Mouse (Mus musculus): ENCODE data around the gene Myo1h. TPM values are rescaled to one million over a fixed set of nuclear protein-coding genes. Genes with fewer than 3 reads are reported as not detected.

The Myo1h gene
- polyA plus RNA-seq, 1 experiment from 2014 or later, result 0.86 TPM

DNA sequence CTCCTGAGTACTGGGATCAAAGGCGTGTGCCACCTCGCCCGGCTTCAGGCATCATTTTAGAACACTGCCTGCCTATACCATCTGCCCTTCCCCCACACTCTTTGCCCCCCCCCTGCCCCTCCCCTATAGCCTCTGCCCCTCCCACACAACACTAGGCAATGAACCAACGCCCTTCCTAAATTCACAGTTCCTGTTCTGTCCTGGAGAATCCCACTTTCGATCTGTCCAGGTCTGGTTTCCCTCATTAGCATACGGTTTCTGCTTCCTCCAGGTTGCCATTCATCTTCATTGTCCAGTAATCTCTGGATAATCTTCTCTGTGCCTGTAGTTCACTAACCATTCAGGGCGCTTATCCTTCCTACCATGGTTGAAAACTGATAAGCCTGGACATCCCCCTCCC is 54.6 kb downstream of the Myo1h start:
- no peak overlapping the region for H3K9ac ChIP-seq
- ATAC-seq (ENCODE audit: extremely low read depth, insufficient number of reproducible peaks, low FRiP score, low TSS enrichment), result no peak
- no peak overlapping the region for H3K4me2 ChIP-seq
- no peaks in the 10 kb centered on the region for H3K36me3 ChIP-seq
- WGBS, result 78% methylated on average over 7 of the region's 7 CpGs
- H3K27me3 ChIP-seq (replicated peaks), result peaks cover 21% of the 10 kb centered on the region
- H3K9me3 ChIP-seq, result no peaks in the 10 kb centered on the region
- H3K4me3 ChIP-seq, result no peak overlapping the region
- no peak overlapping the region for H3K27ac ChIP-seq (replicated peaks)
- H3K4me1 ChIP-seq, result no peaks in the 10 kb centered on the region

DNA sequence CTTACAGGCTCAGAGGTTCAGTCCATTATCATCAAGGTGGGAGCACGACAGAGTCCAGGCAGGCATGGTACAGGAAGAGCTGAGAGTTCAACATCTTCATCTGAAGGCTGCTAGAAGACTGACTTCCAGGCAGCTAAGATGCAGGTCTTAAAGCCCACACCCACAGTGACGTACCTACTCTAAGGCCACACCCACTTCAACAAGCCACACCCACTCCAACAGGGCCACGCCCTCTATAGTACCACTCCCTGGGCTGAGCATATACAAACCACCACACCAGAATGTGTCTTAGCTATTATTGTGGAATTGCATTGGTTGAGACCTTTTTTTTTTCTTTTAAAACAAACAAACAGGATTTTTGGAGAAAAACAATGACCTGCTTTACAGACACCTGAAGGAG is 56.6 kb downstream of the Myo1h start:
- Histone ChIP-seq H3K27ac (replicated peaks) (no peak overlapping the region), H3K4me3 (no peak overlapping the region), H3K4me2 (no peak overlapping the region), H3K9ac (no peak overlapping the region), H3K4me1 (no peaks in the 10 kb centered on the region), H3K9me3 (no peaks in the 10 kb centered on the region), H3K27me3 (replicated peaks) (peaks cover 25% of the 10 kb centered on the region), H3K36me3 (no peaks in the 10 kb centered on the region)
- WGBS, result 45% methylated on average over 3 of the region's 3 CpGs
- no peak for ATAC-seq (ENCODE audit: extremely low read depth, insufficient number of reproducible peaks, low FRiP score, low TSS enrichment)

DNA sequence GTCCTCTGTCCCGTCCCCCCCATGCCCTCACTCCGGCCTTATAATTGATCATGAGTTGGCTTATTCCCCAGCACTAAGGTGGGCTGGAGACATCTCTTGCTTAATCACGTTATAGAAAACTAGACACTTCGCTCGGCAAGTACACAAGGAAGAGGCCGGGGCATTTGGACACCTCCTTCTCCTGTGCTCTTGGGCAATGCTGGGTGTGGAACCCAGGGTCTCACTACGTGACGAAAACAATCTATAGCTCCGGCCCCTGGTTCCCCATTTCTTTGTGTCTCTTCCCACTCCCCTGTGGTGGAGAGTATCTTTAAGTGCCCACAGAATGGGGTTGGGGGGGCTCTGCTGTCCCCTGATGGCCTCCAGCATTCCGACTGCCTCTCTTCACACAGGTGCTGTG is 58.0 kb downstream of the Myo1h start:
- Histone ChIP-seq H3K9me3 (no peaks in the 10 kb centered on the region), H3K4me2 (no peak overlapping the region), H3K9ac (peak overlapping the region; percentile 20; the same call in 1 of the 2 replicates), H3K36me3 (no peaks in the 10 kb centered on the region), H3K4me1 (no peaks in the 10 kb centered on the region), H3K27me3 (replicated peaks) (peaks cover 22% of the 10 kb centered on the region), H3K27ac (replicated peaks) (no peak overlapping the region), H3K4me3 (no peak overlapping the region)
- no peak for ATAC-seq (ENCODE audit: extremely low read depth, insufficient number of reproducible peaks, low FRiP score, low TSS enrichment)
- WGBS, result 78% methylated on average over 10 of the region's 10 CpGs

- H3K9ac ChIP-seq, result no peak overlapping the region
- H3K36me3 ChIP-seq, result no peaks in the 10 kb centered on the region
- no peaks in the 10 kb centered on the region for H3K9me3 ChIP-seq
- peaks cover 25% of the 10 kb centered on the region for H3K27me3 ChIP-seq (replicated peaks)
- no peak overlapping the region for H3K27ac ChIP-seq (replicated peaks)
- no peak overlapping the region for H3K4me3 ChIP-seq
- H3K4me2 ChIP-seq, result no peak overlapping the region
- peaks cover 4% of the 10 kb centered on the region for H3K4me1 ChIP-seq
- WGBS, result 53% methylated on average over 10 of the region's 10 CpGs
- ATAC-seq (ENCODE audit: extremely low read depth, insufficient number of reproducible peaks, low FRiP score, low TSS enrichment), result no peak
Observed at GRCm38 (mm10) chr5:114351490-114351889, 62.5 kb downstream of the Myo1h start.

DNA sequence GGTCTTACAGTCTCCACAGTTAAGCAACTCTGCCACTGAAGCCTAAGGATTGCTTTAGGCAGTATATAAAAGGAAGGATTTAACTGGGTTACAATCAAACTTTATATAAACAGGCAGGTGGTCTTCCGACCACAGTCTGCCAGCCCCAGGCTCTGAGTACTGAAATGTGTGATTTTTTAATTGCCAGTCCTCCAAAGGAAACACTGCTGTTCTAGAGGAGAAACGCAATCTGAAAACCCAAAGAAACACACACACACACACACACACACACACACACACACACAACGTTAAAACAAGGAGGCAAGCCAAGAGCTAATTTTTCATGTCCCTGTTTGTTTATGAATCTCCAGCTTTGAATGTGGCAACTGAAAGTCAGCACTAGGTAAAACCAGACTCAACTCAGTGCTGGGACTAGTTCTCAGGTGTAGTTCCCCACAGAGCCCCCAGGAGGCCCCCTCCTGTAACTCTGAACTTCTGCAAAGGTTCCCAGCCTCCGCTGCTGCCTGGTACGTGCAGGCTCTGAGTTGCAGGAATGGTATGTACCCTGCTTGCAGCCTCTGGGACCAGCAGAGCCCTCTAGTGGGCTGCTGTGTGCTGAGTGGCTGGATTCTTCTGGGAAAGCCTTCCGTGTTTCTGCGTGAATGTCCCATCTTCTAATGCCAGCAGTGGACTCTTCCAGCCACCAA is 67.4 kb downstream of the Myo1h start:
- WGBS, result 27% methylated on average over 7 of the region's 7 CpGs
- Histone ChIP-seq H3K9me3 (no peaks in the 10 kb centered on the region), H3K27ac (replicated peaks) (peak overlapping the region; percentile 75), H3K4me1 (peaks cover 15% of the 10 kb centered on the region), H3K27me3 (replicated peaks) (0 out of 2 replicates have a peak, but pooled peaks cover 4% of the 10 kb centered on the region), H3K4me3 (peak overlapping the region; percentile 26), H3K36me3 (peaks cover 13% of the 10 kb centered on the region), H3K9ac (peak overlapping the region; percentile 60), H3K4me2 (peak overlapping the region; percentile 57)
- peak; percentile 70 for ATAC-seq (ENCODE audit: extremely low read depth, insufficient number of reproducible peaks, low FRiP score, low TSS enrichment)

DNA sequence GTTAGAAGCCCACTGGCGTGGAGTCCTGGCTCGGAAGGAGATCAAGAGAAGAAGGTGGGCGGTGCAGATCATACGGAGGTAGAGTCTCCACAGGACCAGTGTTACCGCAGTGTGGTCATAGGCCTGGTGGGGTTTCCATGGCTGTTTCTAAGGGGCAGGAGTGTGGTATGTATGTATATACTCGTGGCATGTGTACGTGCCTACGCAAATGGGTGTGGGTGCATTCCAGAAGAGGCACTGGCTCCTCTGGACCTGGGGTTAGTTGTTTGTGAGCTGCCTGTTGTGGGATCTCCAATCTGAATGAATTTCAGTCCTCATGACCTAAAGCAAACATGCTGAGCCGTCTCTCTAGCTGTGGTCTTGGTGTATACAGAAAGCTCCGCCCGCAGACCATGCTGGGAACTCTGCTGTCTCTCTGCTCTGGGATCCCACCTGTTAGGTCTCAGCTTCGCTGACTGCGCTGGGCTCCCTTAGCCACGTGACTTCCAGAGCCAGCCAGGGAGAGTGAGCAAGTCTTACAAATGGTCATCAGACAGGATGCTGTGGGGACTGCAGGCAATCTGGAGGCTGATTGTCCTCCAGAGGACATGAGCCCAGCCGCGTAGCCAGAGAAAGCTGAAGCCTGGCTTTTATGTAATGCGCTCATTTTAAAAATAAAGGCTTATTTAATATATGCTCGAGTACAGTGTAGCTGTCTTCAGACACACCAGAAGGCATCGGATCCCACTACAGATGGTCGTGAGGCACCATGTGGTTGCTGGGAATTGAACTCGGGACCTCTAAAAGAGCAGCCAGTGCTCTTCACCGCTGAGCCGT is 68.2 kb downstream of the Myo1h start:
- peak overlapping the region; percentile 60 for H3K9ac ChIP-seq
- H3K4me3 ChIP-seq, result peak overlapping the region; percentile 26

GRCm38 (mm10) chr5:114358833-114359232 is 69.9 kb downstream of the Myo1h start:
- peaks cover 38% of the 10 kb centered on the region for H3K36me3 ChIP-seq
- 83% methylated on average over 10 of the region's 10 CpGs for WGBS
- peaks cover 15% of the 10 kb centered on the region for H3K4me1 ChIP-seq
- no peak overlapping the region for H3K9ac ChIP-seq
- H3K27me3 ChIP-seq (replicated peaks), result no peaks in the 10 kb centered on the region
- H3K4me2 ChIP-seq, result no peak overlapping the region
- H3K27ac ChIP-seq (replicated peaks), result no peak overlapping the region
- ATAC-seq (ENCODE audit: extremely low read depth, insufficient number of reproducible peaks, low FRiP score, low TSS enrichment), result no peak
- H3K4me3 ChIP-seq, result no peak overlapping the region
- H3K9me3 ChIP-seq, result no peaks in the 10 kb centered on the region

More for the DNA sequence above, 68.2 kb downstream of the Myo1h start:
- peak overlapping the region; percentile 75 for H3K27ac ChIP-seq (replicated peaks)
- peaks cover 21% of the 10 kb centered on the region for H3K36me3 ChIP-seq
- WGBS, result 43% methylated on average over 23 of the region's 23 CpGs
- no peaks in the 10 kb centered on the region for H3K9me3 ChIP-seq
- H3K4me1 ChIP-seq, result peaks cover 15% of the 10 kb centered on the region
- H3K4me2 ChIP-seq, result peak overlapping the region; percentile 57
- 0 out of 2 replicates have a peak, but pooled peaks cover 2% of the 10 kb centered on the region for H3K27me3 ChIP-seq (replicated peaks)
- ATAC-seq (ENCODE audit: extremely low read depth, insufficient number of reproducible peaks, low FRiP score, low TSS enrichment), result peak; percentile 49; the same call in 1 of the 2 replicates

DNA sequence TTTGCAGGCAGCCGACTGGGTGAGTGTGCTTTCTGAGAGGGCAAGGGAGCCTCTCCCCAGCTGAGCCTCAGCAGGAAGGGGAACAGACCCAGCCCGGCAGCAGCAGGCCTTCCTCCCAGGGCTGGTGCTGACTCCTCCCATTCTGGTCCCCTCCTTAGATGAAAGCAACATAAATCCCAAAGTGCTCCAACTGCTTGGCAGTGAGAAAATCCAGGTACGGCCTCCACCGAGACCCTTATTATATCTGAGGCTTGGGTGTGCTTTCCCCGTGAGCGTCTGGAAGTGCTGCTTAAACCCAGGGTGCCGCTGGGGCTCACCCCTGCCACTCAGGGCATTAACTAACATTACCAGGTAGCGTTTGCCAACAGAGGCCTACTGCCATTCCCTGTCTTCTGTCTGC is 70.6 kb downstream of the Myo1h start:
- ATAC-seq (ENCODE audit: extremely low read depth, insufficient number of reproducible peaks, low FRiP score, low TSS enrichment), result no peak
- 63% methylated on average over 8 of the region's 8 CpGs for WGBS
- peaks cover 15% of the 10 kb centered on the region for H3K4me1 ChIP-seq
- H3K27me3 ChIP-seq (replicated peaks), result no peaks in the 10 kb centered on the region
- H3K36me3 ChIP-seq, result peaks cover 45% of the 10 kb centered on the region
- H3K9me3 ChIP-seq, result no peaks in the 10 kb centered on the region
- no peak overlapping the region for H3K4me3 ChIP-seq
- no peak overlapping the region for H3K9ac ChIP-seq
- H3K27ac ChIP-seq (replicated peaks), result no peak overlapping the region
- H3K4me2 ChIP-seq, result no peak overlapping the region

GRCm38 (mm10) chr5:114360968-114361367 is 72.0 kb downstream of the Myo1h start:
- Histone ChIP-seq H3K27me3 (replicated peaks) (no peaks in the 10 kb centered on the region), H3K36me3 (peaks cover 59% of the 10 kb centered on the region), H3K27ac (replicated peaks) (no peak overlapping the region), H3K4me1 (peaks cover 29% of the 10 kb centered on the region), H3K4me2 (no peak overlapping the region), H3K9me3 (no peaks in the 10 kb centered on the region), H3K9ac (no peak overlapping the region), H3K4me3 (no peak overlapping the region)
- no peak for ATAC-seq (ENCODE audit: extremely low read depth, insufficient number of reproducible peaks, low FRiP score, low TSS enrichment)
- WGBS, result 78% methylated on average over 15 of the region's 15 CpGs

DNA sequence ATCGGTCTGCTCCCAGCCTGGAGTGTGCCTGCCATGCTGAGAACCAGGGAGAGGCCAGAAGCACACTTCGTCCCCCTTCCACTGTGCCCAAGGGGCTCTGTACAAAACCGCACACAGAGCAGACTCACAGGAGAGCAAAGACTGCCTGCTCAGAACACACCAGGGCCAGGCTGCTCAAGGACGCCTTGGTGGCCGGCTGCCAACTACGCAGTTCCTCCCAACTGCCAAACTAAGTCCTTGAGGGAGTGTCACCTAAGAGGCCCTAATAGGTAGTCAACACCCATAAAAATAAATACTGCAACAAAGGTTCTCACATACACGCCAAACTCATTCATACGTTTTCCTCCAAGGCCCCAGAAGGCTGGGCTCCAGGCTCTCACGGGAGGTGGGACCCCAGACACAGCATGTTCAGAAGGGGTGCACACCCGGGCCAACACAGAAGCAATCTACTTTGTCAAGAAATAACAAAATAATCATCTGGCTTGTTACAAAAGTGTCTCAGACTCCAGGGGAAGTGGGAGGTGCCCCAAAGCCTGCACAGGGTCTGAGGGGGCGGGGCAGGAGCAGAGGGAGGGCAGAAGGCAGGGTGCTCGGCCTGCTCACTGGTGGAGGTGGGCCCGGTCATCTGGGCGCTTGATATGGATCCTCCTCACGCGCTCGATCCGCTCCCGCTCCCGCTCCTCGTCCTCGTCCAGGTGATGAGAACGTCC is 76.2 kb downstream of the Myo1h start:
- peaks cover 28% of the 10 kb centered on the region for H3K4me1 ChIP-seq
- peaks cover 98% of the 10 kb centered on the region for H3K36me3 ChIP-seq
- no peaks in the 10 kb centered on the region for H3K9me3 ChIP-seq
- peak overlapping the region; percentile 39; the same call in 1 of the 2 replicates for H3K27ac ChIP-seq (replicated peaks)
- H3K4me2 ChIP-seq, result no peak overlapping the region
- no peak overlapping the region for H3K4me3 ChIP-seq
- H3K9ac ChIP-seq, result 0 out of 2 replicates have a peak overlapping the region, but pooled peaks have one; percentile 28
- H3K27me3 ChIP-seq (replicated peaks), result no peaks in the 10 kb centered on the region
- WGBS, result 80% methylated on average over 23 of the region's 23 CpGs
- no peak for ATAC-seq (ENCODE audit: extremely low read depth, insufficient number of reproducible peaks, low FRiP score, low TSS enrichment)

- peaks cover 57% of the 10 kb centered on the region for H3K4me1 ChIP-seq
- no peak overlapping the region for H3K4me3 ChIP-seq
- ATAC-seq (ENCODE audit: extremely low read depth, insufficient number of reproducible peaks, low FRiP score, low TSS enrichment), result no peak
- H3K9me3 ChIP-seq, result no peaks in the 10 kb centered on the region
- no peak overlapping the region for H3K9ac ChIP-seq
- H3K36me3 ChIP-seq, result peaks cover 99% of the 10 kb centered on the region
- 83% methylated on average over 14 of the region's 14 CpGs for WGBS
- no peak overlapping the region for H3K27ac ChIP-seq (replicated peaks)
- no peaks in the 10 kb centered on the region for H3K27me3 ChIP-seq (replicated peaks)
- no peak overlapping the region for H3K4me2 ChIP-seq
Observed at GRCm38 (mm10) chr5:114368121-114368520, 79.2 kb downstream of the Myo1h start.
